Mouse (Mus musculus): ENCODE measurements around the gene Grk6. TPM values are rescaled to one million over a fixed set of nuclear protein-coding genes. Genes with fewer than 3 reads are reported as not detected.

Gene Grk6
- polyA plus RNA-seq, 1 experiment from 2014 or later: 39.0 TPM

DNA sequence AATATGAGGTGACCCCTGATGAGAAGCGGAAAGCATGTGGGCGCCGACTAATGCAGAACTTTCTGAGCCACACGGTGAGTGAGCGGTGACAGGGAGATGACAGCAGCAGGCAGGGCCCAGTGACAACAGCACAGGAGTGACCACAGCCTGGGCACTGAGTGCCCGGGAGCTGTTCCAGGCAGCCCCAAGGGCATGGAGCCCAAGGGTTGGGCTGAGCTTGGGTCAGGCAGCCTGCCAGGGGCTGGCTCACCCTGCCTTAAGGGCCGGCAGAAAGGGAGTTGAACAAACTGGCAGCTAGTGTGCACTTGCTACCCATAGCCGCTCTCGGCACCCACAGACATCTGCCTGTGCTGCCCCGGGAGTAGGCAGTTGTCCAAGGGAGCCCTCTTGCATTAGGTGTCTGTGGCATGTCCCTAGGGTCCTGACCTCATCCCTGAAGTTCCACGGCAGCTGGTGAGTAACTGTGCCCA lies 5.7 kb downstream of the Grk6 start:
- H3K36me3 ChIP-seq: peaks cover 60% of the 10 kb centered on the region
- no peak for ATAC-seq (ENCODE audit: insufficient number of reproducible peaks, low FRiP score, low TSS enrichment, low read depth)
- no peak overlapping the region for H3K9ac ChIP-seq
- H3K4me1 ChIP-seq: peaks cover 29% of the 10 kb centered on the region
- no peak overlapping the region for H3K4me2 ChIP-seq
- H3K27me3 ChIP-seq: no peaks in the 10 kb centered on the region
- 91% methylated on average over 11 of the region's 11 CpGs for WGBS
- no peak overlapping the region for H3K27ac ChIP-seq
- no peaks in the 10 kb centered on the region for H3K9me3 ChIP-seq
- H3K4me3 ChIP-seq: no peak overlapping the region

DNA sequence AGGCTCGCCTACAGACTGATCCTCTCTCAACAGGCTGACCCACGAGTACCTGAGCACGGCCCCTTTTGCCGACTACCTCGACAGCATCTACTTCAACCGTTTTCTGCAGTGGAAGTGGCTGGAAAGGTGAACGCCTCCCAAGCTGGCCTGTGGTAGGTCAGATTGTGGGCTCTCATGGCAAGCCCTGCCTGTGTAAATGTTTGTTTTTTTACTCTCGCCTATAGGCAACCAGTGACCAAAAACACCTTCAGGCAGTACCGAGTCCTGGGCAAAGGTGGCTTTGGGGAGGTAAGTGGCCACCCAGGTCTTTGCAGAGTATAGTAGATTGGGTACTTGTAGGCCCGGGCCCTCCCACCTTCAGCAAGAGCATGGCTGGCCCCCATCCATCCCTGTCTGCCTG lies 6.4 kb downstream of the Grk6 start:
- Histone ChIP-seq H3K9me3 (no peaks in the 10 kb centered on the region), H3K9ac (0 out of 2 replicates have a peak overlapping the region, but pooled peaks have one; percentile 7), H3K4me3 (no peak overlapping the region), H3K4me1 (peaks cover 23% of the 10 kb centered on the region), H3K36me3 (peaks cover 67% of the 10 kb centered on the region), H3K27ac (no peak overlapping the region), H3K4me2 (no peak overlapping the region), H3K27me3 (no peaks in the 10 kb centered on the region)
- no peak for ATAC-seq (ENCODE audit: insufficient number of reproducible peaks, low FRiP score, low TSS enrichment, low read depth)
- WGBS: 89% methylated on average over 10 of the region's 10 CpGs

DNA sequence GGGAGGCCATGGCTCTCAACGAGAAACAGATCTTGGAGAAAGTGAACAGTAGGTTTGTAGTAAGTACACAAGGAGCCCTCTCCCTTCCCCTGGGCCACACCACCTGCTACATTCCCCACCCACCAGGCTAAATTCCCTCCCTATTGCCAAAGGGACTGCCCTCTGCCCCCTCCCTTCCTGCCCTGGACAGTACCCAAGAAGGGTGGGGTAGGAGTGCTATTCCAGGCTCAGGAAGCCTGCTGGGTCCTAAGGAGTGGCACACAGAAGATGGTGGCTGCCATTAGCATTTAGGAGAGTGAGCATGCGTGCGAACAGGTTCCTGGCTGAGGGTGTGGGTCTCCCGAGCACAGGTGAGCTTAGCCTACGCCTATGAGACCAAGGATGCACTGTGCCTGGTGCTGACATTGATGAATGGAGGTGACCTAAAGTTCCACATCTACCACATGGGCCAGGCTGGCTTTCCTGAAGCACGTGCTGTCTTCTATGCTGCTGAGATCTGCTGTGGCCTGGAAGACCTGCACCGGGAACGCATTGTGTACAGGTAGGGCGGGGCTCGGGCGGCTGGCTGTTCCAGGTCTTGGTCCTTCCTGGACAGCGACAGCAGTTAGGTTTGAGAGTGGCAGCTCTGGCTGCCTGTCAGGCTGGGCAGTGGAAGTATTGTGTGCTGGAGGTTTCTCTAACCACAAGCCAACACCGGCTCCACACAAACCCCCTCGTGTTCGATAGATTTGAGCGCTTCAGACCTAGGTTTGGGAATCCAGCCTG lies 7.1 kb downstream of the Grk6 start:
- Histone ChIP-seq H3K4me1 (peaks cover 17% of the 10 kb centered on the region), H3K4me3 (no peak overlapping the region), H3K27ac (no peak overlapping the region), H3K9me3 (no peaks in the 10 kb centered on the region), H3K4me2 (no peak overlapping the region), H3K9ac (0 out of 2 replicates have a peak overlapping the region, but pooled peaks have one; percentile 7), H3K27me3 (no peaks in the 10 kb centered on the region), H3K36me3 (peaks cover 74% of the 10 kb centered on the region)
- 93% methylated on average over 16 of the region's 16 CpGs for WGBS
- ATAC-seq (ENCODE audit: insufficient number of reproducible peaks, low FRiP score, low TSS enrichment, low read depth): no peak

DNA sequence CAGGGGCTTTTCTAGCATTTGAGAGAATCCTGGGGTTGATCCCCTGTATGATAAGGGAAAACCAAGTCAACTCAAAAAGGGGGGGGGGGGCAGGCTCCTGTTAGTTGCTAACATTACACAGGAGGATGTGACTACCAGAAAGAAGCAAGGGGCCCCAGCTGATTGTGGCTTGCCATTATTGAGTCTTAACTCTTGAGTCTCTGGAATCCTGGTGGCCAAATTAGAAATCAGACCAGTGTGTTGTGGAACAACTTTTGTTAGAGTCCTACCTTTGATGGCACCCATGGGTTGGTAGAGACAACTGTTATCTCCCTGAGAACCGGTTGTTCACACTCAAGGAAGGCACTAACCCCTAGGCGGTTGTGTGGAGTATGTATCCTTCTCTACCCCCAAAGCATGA lies 18.1 kb downstream of the Grk6 start:
- no peak for ATAC-seq (ENCODE audit: insufficient number of reproducible peaks, low FRiP score, low TSS enrichment, low read depth)
- WGBS: 51% methylated on average over 2 of the region's 2 CpGs

DNA sequence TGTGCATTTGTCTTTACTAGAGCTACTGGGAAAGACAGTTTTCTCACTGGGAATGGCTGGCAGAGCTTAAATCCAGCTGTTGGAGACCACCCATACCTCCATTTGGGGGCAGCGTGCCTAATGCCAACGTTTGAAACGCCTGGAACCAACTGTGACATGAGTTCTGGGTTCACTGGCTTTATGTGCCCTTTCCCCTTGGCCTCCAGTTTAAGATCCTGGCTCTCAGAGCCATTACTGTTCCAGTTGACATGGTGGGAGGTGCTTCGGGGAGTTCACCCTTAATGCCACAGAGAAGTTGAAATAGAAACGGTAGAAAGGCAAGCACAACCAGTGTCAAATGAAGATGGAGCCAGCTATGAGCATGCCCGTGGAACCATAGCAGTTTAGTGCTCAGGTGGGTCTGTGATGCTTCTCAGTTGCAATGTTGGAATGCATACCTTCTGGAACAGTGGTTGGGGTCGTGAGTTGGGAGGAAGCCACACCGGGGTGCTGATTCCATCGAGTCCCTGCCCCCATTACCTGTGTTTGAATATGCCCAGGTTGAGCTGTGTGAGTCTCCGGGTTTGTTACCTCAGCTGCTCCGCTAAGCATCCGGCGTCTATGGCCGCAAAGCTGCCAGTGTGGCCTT lies 18.6 kb downstream of the Grk6 start:
- H3K4me1 ChIP-seq: peaks cover 21% of the 10 kb centered on the region
- peak overlapping the region; percentile 67 for H3K9ac ChIP-seq
- H3K27ac ChIP-seq: no peak overlapping the region
- peak overlapping the region; percentile 70 for H3K4me3 ChIP-seq
- H3K27me3 ChIP-seq: no peaks in the 10 kb centered on the region
- peak overlapping the region; percentile 95 for H3K4me2 ChIP-seq
- H3K36me3 ChIP-seq: peaks cover 37% of the 10 kb centered on the region
- H3K9me3 ChIP-seq: no peaks in the 10 kb centered on the region
- WGBS: 10% methylated on average over 14 of the region's 14 CpGs
- no peak for ATAC-seq (ENCODE audit: insufficient number of reproducible peaks, low FRiP score, low TSS enrichment, low read depth)

More for the DNA sequence above, 18.1 kb downstream of the Grk6 start:
- no peaks in the 10 kb centered on the region for H3K27me3 ChIP-seq
- no peak overlapping the region for H3K9ac ChIP-seq
- H3K9me3 ChIP-seq: no peaks in the 10 kb centered on the region
- H3K4me3 ChIP-seq: no peak overlapping the region
- peaks cover 21% of the 10 kb centered on the region for H3K4me1 ChIP-seq
- H3K36me3 ChIP-seq: peaks cover 42% of the 10 kb centered on the region
- H3K27ac ChIP-seq: no peak overlapping the region
- H3K4me2 ChIP-seq: no peak overlapping the region

- H3K4me2 ChIP-seq: peak within 1 kb of the TSS; percentile 95
- peak within 1 kb of the TSS; percentile 81 for H3K27ac ChIP-seq
- H3K4me1 ChIP-seq: peaks cover 21% of the 10 kb centered on the region
- peak; percentile 35; the same call in 1 of the 2 replicates for ATAC-seq (ENCODE audit: insufficient number of reproducible peaks, low FRiP score, low TSS enrichment, low read depth)
- peaks cover 29% of the 10 kb centered on the region for H3K36me3 ChIP-seq
- H3K4me3 ChIP-seq: peak within 1 kb of the TSS; percentile 70
- no peaks in the 10 kb centered on the region for H3K27me3 ChIP-seq
- under 1% methylated on average over 77 of the region's 84 CpGs for WGBS
- H3K9ac ChIP-seq: peak within 1 kb of the TSS; percentile 67
- no peaks in the 10 kb centered on the region for H3K9me3 ChIP-seq
Observed at GRCm38 (mm10) chr13:55464027-55464884, 19.4 kb downstream of the Grk6 start, which contains the start of gene Prr7. Gene Prr7, plus strand, starts transcription at chr13:55464267.

- ATAC-seq (ENCODE audit: insufficient number of reproducible peaks, low FRiP score, low TSS enrichment, low read depth): no peak
- H3K9me3 ChIP-seq: no peaks in the 10 kb centered on the region
- no peak overlapping the region for H3K27ac ChIP-seq
- H3K36me3 ChIP-seq: peaks cover 20% of the 10 kb centered on the region
- peaks cover 22% of the 10 kb centered on the region for H3K4me1 ChIP-seq
- H3K4me3 ChIP-seq: peak overlapping the region; percentile 70
- 29% methylated on average over 3 of the region's 3 CpGs for WGBS
- H3K27me3 ChIP-seq: no peaks in the 10 kb centered on the region
- peak overlapping the region; percentile 95 for H3K4me2 ChIP-seq
- H3K9ac ChIP-seq: no peak overlapping the region
Observed at GRCm38 (mm10) chr13:55465184-55465583, 20.3 kb downstream of the Grk6 start.

- H3K9me3 ChIP-seq: no peaks in the 10 kb centered on the region
- no peak for ATAC-seq (ENCODE audit: insufficient number of reproducible peaks, low FRiP score, low TSS enrichment, low read depth)
- no peak overlapping the region for H3K4me2 ChIP-seq
- no peak overlapping the region for H3K4me3 ChIP-seq
- H3K9ac ChIP-seq: no peak overlapping the region
- peaks cover 13% of the 10 kb centered on the region for H3K36me3 ChIP-seq
- H3K4me1 ChIP-seq: peaks cover 29% of the 10 kb centered on the region
- 72% methylated on average over 5 of the region's 5 CpGs for WGBS
- H3K27ac ChIP-seq: no peak overlapping the region
- H3K27me3 ChIP-seq: no peaks in the 10 kb centered on the region
Observed at GRCm38 (mm10) chr13:55465830-55466440, 21.1 kb downstream of the Grk6 start.

DNA sequence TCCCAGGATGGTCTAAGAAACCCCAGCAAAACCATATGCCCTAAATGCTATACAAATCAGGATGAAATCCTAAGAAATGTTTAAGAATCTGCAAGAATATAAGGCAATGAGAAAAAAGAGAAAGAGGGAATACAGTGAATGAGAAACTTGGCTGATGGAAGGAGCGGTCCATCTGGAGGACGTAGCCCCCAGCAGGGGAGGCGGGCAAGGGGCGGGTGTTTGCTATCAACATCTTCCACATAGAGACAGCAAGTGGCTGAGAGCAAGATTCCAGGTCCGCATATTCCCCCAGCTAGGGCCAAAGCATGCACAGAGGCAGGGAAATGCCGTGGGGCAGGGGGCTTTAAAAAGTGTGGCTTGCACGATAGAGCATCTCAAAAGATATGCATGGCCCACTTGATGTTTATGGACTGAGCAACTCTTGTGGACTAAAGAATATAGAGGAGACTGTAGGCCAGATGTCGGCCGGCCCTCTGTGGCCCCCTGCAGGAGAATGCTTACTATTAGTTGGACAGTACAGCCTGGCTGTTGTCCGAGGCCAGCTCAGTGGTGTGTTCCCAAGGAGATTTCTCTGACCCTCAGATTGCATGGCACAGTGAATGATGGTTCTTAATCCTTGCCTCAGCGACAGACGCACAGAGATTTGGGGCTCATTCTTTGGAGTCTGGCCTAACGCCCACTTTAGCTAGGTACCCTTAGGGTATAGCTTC lies 24.1 kb downstream of the Grk6 start:
- Histone ChIP-seq H3K9ac (no peak overlapping the region), H3K36me3 (0 out of 2 replicates have a peak, but pooled peaks cover 1% of the 10 kb centered on the region), H3K9me3 (no peaks in the 10 kb centered on the region), H3K4me3 (no peak overlapping the region), H3K4me1 (peaks cover 50% of the 10 kb centered on the region), H3K27me3 (no peaks in the 10 kb centered on the region), H3K27ac (no peak overlapping the region), H3K4me2 (no peak overlapping the region)
- WGBS: 45% methylated on average over 13 of the region's 13 CpGs
- no peak for ATAC-seq (ENCODE audit: insufficient number of reproducible peaks, low FRiP score, low TSS enrichment, low read depth)

DNA sequence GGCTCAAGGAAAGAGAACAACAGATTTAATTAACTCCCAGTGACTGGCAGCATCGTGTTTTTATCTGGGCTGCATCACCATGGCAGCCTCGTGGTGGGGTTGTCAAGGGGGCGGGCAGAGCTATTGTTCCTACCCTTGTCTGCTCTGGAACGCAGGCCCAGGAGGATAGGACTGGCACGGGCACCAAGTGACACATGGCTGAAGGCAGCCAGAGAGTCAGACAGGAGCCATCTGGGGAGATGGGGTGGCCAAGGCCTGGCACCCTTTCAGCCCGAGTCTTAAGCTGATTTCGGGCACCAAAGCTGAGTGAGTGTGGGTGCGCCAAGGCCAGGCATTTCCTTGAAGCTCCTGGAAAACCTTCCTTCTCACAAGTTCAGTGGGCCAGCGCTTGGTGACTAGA lies 25.5 kb downstream of the Grk6 start:
- ATAC-seq (ENCODE audit: insufficient number of reproducible peaks, low FRiP score, low TSS enrichment, low read depth): no peak
- H3K4me2 ChIP-seq: no peak overlapping the region
- WGBS: 72% methylated on average over 9 of the region's 9 CpGs
- H3K27ac ChIP-seq: no peak overlapping the region
- H3K4me1 ChIP-seq: peaks cover 49% of the 10 kb centered on the region
- no peaks in the 10 kb centered on the region for H3K9me3 ChIP-seq
- H3K36me3 ChIP-seq: peaks cover 15% of the 10 kb centered on the region
- no peaks in the 10 kb centered on the region for H3K27me3 ChIP-seq
- no peak overlapping the region for H3K9ac ChIP-seq
- H3K4me3 ChIP-seq: no peak overlapping the region

Measured in limb, embryonic 15.5 days (tissue).